Mouse (Mus musculus) right cerebral cortex, postnatal 14 days (tissue): ENCODE data around the gene Rpl28.
"Not testable (repeated sequence)": the region's sequence is repeated elsewhere in the genome, so short reads cannot be mapped to it uniquely, and the experiment has no call there.

Experiments used
- DNase-seq: peaks from one replicate; pipeline ENCODE4 v3.0.0; 2022

Rpl28 gene

DNA sequence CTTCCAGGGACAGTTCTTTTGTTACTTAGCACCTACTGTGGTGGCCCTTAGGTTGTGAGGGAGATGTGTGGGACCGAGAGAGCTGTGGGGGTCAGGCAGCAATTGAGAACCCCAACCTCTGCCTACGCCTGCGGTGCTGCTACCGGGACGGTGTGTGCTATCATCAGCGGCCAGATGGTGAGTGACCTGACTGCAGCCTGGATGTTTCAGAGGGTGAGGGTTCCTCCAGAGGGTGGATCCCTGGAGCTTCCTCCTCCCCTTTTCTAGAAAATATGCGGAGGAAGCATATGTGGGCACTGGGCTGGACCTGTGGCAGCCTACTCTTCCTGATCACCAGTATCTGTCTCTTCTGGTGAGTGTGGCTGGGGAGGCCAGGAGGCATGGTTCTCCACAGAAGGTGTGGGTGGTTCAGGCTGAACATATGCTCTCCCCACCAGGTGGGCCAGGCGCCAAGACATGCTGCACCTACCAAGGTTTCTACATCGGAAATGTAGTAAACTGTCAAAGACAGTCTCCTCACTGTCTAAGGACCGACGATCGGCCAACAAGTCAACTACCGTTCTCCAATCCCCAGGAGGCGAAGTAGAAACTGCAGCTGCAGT lies 8.9 kb upstream of the Rpl28 start:
- peak; percentile 43 for DNase-seq

GRCm38 (mm10) chr7:4788499-4789435 lies 3.9 kb upstream of the Rpl28 start:
- DNase-seq = peak; percentile 64

DNA sequence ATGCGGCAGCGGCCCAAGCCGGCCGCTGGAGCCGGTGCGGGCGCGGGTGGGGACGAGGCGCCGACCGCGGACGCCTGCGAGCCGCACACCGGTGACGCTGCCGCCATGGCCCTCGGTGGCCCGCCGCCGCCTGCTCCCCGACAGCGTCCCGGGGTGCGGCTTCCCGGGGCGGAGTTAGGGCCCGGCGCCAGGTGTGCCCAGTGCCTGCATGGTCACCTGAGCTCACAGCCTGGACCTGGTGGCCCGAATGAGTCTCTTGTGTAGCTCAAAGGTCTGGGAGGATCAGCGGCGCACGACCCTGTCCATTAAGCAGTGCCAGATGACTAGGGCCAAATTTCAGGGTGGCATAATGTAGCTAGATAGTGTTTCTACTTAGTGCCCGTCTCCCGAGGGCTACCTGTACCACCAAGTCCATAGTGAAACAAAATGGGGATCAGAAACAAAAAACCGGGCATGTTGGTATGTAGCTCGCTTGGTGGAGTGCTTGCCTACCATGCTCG lies 3.2 kb upstream of the Rpl28 start, which contains the start of gene Tmem238:
Gene Tmem238 (minus strand): TSS at position 221 of the 500 bp plus-strand sequence.
- DNase-seq = peak; percentile 28

- not testable (repeated sequence) for DNase-seq
Measured at GRCm38 (mm10) chr7:4793248-4793647, 574 bp downstream of the Rpl28 start.

- no peak for DNase-seq
Measured at GRCm38 (mm10) chr7:4793674-4794073, 1.0 kb downstream of the Rpl28 start.

GRCm38 (mm10) chr7:4794631-4795168 lies 2.0 kb downstream of the Rpl28 start:
- DNase-seq = no peak

- DNase-seq = no peak
Measured at GRCm38 (mm10) chr7:4795767-4796433, 3.2 kb downstream of the Rpl28 start.

DNA sequence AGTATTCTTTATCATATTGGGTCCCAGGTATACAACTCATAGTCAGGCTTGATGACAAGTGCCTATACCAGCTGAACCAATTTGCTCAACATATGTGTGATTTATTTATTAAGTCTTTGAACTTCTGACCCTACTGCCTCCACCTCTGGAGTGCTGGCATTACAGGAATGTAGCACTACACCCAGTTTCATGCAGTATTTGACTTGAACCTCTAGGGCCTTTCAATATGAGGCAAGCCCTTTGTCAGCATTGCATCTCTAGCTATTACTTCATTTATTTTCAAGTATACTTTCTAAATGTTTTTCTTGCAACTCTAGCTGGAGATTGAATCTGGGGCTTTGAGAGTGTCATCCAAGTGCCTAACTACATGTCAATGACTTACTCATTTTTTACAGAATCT lies 9.6 kb downstream of the Rpl28 start:
- DNase-seq = no peak

DNA sequence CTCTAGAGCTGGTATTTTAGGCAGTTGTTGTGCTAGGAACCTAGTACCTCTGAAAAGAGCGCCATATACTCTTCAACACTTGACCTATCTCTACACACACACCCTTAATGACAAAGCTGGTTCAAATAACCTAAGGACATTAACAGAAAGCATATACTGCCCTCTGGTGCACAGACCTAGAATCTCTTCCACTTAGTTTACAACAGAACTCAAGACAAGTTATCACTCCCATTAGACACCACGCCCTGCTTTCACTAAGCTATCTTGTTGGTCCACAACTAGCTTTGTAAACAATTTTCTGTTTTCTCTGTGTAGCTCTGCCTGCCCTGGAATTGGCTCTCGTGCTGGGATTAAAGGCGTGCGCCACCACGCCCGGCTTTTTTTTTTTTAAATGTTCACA lies 14.0 kb downstream of the Rpl28 start:
- DNase-seq = no peak

- not testable (repeated sequence) for DNase-seq
Measured at GRCm38 (mm10) chr7:4811131-4811530, 18.5 kb downstream of the Rpl28 start.

GRCm38 (mm10) chr7:4811842-4812302 lies 19.2 kb downstream of the Rpl28 start:
- peak; percentile 38 for DNase-seq

DNA sequence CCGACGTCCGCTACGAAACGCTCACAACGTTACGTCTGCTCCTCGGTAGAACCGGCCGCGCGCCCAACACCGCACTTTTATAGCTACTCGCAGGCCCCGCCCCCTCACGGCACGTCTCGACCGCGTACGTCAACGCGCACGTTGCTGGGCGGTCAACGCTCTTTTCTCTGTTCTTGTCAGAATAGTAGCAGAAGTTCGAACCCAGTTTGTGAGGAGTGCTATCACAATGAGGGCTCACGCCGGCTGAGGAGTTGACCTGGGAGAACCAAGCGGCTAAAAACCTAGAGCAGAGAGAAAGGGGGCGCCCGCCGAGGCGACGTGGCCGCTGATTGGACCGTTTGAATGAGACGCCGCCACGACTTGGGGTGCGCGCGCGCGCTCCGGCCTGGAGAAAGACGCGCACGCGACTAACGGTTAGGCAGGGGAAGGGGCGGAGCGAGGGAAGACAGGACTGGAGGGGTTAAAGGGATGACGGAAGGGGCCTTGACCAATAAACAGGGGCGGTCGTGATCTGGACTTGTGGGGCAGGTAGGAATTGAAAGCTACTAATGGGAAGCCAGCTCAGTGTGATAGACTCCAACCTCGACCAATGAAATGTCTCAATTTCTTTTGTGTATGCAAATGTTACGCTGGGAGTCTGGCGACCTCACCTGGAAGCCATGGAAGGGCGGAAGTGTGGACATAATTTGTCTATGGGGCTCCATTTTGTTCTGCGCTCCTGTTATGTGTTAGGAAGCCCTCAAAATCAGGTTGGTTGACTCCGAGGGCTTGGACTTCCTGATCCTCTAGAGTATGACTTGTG lies 19.8 kb downstream of the Rpl28 start, which contains the start of gene Ube2s:
Gene Ube2s (minus strand): TSS at position 288 of the 802 bp plus-strand sequence.
- DNase-seq = peak; percentile 97

DNA sequence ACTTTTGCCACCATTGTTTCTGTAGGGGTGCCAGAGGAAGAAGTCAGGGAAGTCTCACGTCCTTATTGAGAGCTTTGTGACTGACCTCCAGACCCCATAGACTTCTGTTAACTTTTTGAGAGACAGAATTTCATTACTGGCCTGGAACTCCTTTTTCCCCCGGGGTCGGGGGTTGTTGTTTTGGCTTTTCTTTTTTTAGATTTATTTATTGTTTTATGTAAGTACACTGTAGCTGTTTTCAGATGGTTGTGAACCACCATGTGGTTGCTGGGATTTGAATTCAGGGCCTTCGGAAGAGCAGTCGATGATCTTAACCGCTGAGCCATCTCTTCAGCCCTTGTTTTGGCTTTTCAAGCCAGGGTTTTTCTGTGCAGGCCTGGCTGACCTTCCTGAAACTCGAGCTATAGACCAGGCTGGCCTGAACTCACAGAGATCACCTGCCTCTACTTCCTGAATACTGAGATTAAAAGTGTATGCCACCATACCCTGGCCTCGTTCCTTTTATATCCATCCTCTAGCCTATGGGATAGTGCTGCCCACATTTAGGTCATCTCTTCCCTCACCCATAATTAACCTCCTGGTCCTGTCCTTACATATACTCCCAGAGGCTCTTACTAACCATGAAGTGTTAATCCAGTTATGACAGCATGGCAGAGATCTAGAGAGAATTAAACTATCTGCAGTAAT lies 20.6 kb downstream of the Rpl28 start:
- no peak for DNase-seq

DNA sequence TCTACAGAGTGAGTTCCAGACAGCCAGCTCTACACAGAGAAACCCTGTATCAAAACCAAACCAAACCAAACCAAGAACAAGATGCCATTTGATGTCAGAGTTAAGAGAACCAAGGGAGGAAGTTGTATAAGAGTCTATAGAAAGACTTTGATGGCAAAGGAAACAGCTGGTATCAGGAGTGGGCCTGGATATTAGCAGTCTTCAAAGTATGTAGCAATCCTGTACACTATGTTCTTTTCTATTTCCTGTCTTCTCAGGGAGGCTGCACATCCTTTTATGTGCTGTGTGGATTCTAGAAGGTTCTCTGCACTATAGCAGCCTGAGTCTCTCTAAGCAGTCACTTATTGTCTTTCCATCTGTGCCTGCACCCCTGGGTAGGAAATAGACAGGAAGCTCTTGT lies 23.9 kb downstream of the Rpl28 start:
- DNase-seq = no peak

GRCm38 (mm10) chr7:4820925-4821324 lies 28.3 kb downstream of the Rpl28 start:
- not testable (repeated sequence) for DNase-seq

GRCm38 (mm10) chr7:4821690-4822089 lies 29.0 kb downstream of the Rpl28 start:
- DNase-seq = no peak

DNA sequence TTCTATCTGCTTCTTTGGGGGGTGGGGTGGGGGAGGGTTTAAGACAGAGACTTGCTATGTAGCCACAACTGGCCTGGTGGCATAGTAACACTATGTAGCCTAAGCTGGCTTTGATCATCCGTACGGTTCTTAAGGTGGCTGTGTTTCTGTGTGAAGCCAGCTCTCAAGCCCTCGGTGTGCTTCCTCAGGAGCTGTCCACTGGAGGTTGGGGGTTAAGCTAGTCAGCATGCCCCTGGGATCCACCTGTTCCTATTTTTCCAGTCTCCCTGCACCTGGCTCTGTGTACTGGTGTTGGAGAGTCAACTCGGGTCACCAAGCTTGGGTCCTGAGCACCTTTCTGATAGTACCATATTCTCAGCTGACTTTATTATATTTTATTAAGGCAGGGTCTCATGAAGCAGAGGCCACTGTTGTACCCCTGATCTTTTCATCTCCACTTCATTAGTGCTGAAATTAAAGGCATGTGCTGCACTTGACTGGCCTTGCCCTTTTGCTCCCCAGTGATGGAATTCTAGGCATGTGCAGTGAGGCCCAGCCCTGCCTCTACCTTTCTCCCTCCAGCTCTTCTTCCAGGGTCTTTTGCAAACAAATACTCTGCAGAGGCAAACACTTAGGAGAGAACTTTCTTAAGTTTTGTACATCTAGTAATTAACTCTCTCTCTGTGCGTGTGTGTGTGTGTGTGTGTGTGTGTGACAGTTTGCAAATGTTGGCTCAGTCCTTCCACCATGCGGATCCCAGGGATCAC lies 29.7 kb downstream of the Rpl28 start:
- DNase-seq = no peak

DNA sequence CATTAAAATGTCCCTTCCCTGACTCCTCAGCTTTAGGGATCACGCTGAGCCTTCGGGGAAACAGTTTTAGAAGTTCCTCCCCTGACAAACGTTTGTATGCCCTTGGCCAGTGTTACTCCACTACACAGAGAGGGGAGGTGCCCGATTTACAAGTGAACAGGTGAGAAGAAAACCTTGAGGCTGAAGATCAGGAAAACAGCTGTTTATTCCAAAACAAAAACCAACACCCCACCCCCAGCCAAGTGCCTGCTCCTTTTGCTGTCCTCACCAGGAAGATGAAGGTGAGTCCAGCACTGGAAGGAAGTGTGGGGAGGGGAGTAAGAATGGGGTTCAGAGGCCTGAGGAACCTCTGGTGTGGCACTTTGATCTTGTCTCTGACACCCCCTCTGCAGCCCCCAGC lies 32.7 kb downstream of the Rpl28 start:
- no peak for DNase-seq

DNA sequence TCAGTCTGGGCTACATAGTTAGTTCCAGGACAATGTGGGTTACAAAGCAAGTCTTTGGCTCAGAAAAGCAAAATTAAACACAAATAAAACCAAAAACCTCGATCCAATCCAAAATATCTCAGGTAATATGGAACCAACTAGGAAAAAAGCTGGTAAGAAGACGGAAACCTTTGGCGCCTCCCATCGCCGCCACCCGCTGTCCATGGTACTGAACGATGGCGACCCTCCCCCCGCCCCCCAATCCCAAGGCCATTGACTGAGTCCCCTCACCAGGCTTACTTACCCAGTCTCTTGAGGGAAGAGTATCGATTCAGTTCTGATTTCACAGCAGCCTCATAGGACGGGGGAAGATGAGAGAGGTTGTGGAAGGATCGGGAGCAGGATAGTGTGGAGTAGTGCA lies 37.8 kb downstream of the Rpl28 start:
- no peak for DNase-seq

DNA sequence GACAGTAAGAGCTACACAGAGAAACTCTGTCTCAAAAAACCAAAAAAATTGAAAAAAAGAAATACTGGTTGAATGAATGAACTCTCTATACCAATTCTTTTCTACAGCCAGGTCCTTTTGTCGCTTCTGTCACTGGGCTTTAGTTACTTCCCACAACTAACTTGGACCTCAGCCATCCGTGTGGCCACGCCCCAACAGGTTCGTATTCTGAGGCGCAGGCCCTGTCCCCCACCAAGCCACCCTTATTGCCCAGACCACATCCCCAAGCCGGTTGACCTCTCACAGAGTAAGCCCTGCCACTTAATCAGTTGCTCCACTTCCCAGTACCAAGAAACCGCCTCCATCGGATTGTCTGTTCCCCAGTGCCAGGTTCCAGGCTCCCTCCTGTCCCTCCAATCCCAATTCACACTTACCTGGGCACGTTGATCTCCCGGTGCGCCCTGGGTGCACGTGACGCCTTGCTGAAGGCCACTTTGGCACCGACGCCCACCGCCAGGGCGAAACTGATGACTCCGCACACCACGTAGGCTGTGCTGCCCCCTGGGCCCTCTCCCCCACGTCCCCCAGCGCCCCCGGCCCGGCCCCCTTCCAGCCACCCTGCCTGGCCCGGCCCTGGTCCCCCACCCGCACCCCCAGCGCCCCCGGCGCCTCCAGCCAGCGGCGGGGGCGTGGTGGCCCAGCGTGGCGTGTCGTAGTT lies 43.1 kb downstream of the Rpl28 start:
- DNase-seq = no peak
